Mouse (Mus musculus): Measurements from ENCODE around the gene Osbpl9.

Gene Osbpl9

DNA sequence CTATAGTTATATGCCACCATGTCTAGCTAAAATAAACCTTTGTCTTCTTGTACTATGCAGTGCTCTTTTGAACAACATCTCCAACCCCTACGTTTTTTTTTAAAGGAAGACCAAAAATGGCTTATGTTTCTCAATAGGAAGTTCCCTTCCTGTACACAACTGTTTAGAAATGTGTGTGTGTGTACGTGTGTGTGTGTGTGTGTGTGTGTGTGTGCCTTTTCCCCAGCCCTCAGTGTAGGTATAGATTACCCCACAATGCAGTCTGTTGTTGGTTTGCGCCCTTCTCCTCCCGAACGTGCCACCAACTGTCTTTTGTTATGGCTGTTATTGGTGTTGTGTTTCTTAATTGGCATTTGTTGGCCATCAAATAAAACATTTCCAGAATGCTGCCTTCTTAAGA, 5.5 kb upstream of the Osbpl9 start:
- in situ Hi-C loops (cut with MboI, MseI): no loop called here

DNA sequence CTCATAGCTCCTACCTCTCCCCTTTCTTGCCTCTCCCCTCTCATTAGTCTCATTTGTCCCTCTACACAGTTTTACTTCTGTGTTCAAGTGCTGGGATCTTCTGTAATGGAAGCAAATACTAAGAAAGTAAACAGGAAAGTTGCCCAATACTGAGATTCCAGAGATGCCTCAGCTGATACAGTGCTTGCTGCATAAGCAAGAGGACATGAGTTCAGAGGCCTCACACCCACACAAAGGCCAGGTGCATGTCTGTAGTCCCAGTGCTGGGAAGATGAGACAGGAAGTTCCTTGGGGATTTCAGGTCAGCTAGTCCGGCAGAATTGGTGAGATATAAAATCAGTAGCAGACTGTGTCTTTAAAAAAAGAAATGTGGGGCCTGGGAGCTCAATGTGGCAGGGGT, 2.3 kb upstream of the Osbpl9 start:
- in situ Hi-C loops (cut with MboI, MseI): no loop called here

DNA sequence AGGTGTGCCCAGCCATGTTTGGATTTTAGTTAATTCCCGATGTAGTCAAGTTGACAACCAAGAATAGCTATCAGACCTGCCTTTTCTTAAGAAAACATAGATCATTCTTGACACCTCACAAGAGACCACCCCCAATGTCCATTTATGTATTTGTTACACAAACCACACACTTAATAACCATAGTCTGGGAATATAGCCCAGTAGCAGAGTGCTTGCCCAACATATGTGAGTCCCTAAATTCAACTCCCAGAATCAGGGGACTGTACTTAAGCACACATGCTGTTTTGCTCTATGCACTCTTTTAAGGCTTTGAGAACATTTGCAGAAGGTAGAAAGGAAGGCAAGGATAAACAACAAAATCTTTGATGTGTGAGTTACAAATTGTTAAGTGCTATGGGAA, 1.9 kb upstream of the Osbpl9 start:
- in situ Hi-C loops (cut with MboI, MseI): no loop called here

DNA sequence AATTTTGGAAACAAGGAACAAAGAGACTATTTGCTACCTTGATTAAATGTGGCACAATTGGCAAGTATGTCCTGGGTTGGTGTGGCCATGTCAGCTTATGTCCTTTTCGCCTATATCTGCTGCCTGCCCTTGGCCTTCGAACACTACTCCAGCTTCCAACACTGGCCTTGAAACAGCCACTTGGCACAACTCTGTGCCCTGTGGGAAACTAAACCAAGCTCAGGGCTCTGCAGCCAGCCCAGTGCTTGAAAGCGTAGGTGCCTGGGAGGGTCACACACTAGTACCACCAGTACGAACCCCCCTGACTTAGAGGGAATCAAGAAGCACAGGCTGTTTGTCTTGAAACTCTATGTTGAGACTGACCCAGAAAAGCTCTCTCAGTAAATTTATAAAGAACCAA, 3.0 kb downstream of the Osbpl9 start:
- in situ Hi-C loops (cut with MboI, MseI): no loop called here

GRCm38 (mm10) chr4:109195900-109196629, 6.0 kb downstream of the Osbpl9 start:
- in situ Hi-C loops (cut with MboI, MseI): no loop called here

GRCm38 (mm10) chr4:109193886-109194285, 8.2 kb downstream of the Osbpl9 start:
- in situ Hi-C loops (cut with MboI, MseI): no loop called here

GRCm38 (mm10) chr4:109191598-109191997, 10.5 kb downstream of the Osbpl9 start:
- in situ Hi-C loops (cut with MboI, MseI): no loop called here

DNA sequence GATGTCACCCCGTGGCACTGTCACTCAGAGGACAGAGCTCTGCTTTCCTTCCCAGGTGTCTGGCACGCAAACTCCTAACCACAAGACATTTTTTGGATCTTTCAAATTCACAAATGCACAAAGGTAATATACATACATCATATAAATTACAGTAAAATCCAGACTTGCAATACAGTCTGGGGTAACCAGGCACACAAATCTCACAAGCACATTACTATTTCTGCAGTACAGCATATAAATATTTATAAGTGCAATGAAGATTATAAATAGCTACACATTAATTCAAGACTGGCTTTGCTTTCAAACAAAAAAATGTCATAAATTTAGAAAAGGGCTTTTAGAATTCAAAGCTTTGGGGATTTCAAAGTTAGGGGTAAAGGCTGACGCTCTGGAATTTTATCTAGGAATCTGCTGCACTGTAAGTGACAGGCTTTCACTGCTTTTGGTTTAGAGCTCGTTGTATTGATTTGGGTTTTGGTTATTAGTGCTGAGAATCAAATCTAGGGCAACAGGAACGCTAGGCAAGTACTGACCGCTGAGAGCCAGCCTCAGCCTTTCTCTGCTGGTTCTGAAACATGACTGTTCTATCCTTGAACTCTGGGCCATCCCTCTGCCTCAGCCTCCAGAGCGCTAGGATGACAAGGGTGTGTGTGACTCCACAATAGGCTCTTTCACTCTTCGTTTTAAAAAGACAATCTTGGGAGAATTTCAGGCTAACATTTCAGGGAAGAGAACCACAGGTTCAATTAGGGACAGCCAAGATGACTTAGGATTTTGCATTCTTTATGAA, 16.3 kb downstream of the Osbpl9 start:
- in situ Hi-C loops (cut with MboI, MseI): no loop called here

DNA sequence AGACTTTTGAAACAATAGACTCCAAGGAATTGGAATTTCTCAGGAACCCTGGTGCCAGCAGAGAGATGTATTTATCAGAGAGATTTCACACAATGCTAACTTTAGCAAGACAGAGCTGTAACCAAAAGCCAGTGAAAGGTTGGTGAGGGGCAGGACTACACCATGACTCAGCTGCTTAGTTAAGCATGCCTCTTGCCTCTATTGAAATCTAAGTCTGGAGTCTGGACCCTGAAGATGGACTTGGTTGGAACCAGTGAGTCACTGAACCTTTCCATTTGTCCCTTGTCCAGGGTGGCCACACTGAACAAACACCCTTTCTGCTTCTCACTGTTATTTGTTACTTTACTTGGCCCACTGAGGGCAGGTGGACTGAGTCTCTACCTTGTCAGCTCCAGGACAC, 26.4 kb downstream of the Osbpl9 start:
- in situ Hi-C loops (cut with MboI, MseI): no loop called here

GRCm38 (mm10) chr4:109173775-109174440, 28.2 kb downstream of the Osbpl9 start:
- in situ Hi-C loops (cut with MboI, MseI): loop anchor here (25.0 kb wide), 1 partner anchor 487 kb away; no protein-coding TSS in a partner anchor

- in situ Hi-C loops (cut with MboI, MseI): loop anchor here (25.0 kb wide), 1 partner anchor 486 kb away; no protein-coding TSS in a partner anchor
These were observed 28.7 kb downstream of the Osbpl9 start for GRCm38 (mm10) chr4:109173369-109173768.

- in situ Hi-C loops (cut with MboI, MseI): loop anchor here (5.0 to 25.0 kb wide), 4 partner anchors 101 to 478 kb away; no protein-coding TSS in a partner anchor
These were observed 36.4 kb downstream of the Osbpl9 start for GRCm38 (mm10) chr4:109165521-109166173.

DNA sequence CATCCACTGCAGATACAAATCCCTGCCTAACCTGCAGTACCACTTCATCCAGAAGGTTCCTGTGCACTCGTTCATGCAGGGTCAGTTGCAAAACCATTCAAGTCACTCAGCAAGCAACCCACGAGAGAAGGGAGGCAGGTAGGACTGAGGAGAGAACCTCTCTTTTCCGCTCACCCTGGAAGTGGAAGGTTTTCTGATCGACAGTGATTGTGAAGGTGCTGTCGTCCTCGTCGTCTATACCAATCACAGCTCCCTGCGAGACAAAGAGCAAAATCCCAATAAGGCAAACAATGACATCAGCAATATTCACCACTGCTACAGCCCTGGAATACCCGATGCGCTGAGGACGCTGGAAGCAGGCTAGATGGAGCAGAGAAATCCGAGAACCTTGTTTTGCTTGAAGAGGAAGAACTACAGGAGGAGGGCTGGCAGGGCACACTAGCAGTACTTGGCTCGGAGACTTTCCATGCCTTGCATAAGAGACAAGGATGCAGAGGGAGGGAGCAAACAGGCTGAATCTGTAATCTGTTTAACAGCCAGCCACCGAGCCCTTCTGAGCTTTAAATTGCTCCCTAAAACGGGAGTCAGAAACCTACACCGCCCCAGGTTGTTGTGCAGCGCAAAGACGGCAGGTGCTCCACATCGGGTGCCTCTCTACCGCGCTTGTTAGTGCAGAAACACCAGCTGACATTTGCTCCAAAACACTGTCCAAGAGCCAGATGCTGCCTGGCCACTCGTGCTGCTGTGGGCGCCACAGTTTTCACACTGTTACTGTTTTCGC, 45.4 kb downstream of the Osbpl9 start:
- in situ Hi-C loops (cut with MboI, MseI): loop anchor here (25.0 kb wide), 1 partner anchor 469 kb away; no protein-coding TSS in a partner anchor

GRCm38 (mm10) chr4:109156073-109156472, 46.0 kb downstream of the Osbpl9 start:
- in situ Hi-C loops (cut with MboI, MseI): loop anchor here (25.0 kb wide), 1 partner anchor 469 kb away; no protein-coding TSS in a partner anchor

DNA sequence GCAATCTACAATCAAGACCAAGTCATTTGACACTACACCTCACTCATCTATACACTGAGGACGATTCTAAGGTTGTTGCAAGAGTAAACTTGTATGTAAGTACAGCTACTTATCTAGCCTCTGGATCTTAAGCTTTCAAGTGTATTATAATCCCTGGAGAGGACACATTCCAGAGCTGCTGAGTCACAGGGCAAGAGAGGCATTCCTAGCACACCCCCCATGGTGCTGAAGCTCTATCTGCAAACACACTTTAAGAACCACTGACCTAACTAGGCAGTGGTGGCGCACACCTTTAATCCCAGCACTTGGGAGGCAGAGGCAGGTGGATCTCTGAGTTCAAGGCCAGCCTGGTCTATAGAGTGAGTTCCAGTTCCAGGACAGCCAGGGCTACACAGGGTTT, 51.9 kb downstream of the Osbpl9 start:
- in situ Hi-C loops (cut with MboI, MseI): loop anchor here (5.0 to 25.0 kb wide), 2 partner anchors 68 to 463 kb away; no protein-coding TSS in a partner anchor

- in situ Hi-C loops (cut with MboI, MseI): no loop called here
These were observed 52.7 kb downstream of the Osbpl9 start for GRCm38 (mm10) chr4:109149411-109149810.

DNA sequence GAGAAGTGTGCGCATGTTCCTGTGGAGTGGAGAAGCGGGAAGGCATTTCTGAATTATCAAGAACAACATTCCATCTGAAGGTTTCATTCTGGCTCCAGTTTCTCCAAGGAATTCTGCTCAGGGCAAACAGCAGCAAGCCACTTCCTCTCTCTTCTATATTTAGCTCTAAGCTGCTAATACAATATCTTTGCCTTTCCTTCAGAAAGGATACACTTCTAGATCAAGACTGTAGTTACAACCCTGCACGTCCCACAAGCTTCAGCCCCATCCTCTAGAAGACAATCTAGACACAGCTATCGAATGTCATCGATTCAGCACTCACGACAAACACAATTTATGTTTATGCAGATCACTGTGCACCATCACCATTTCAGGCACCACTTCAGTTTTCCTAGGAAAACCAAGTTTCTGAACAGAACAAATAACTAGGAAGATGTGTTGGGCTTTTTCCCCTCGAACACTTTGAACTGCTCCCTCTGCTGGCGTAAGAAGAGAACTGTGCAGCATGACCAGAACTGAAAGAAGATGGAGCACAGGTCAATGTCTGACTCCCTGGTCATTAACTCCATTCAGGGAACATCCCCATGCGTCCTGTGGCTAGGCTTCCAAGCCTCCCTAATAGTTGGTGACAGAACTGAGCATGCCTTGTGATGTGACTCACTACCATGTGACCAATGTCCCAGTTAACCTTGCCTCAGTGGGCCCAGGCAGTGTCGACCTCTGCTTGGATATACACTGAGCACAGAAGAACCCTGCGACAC, 54.6 kb downstream of the Osbpl9 start:
- in situ Hi-C loops (cut with MboI, MseI): no loop called here

DNA sequence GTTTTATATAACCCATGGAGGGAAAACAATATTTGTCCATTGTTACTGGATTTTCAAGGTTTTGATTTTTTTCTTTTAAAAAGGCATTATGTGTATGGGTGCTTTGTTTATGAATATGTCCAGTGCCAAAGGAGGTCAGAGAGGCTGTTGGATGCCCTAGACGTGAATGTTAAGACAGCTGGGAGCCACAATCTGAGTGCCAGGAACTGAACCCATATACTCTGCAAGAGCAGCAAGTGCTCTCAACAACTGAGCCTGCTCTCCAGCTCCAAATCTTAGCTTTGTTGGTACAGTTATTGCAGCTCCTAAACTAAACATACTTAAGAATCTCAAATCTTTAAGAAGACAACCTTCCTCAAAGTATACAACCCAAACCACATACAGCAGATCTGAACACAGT, 59.0 kb downstream of the Osbpl9 start:
- in situ Hi-C loops (cut with MboI, MseI): no loop called here

- in situ Hi-C loops (cut with MboI, MseI): no loop called here
These were observed 63.5 kb downstream of the Osbpl9 start for GRCm38 (mm10) chr4:109138551-109138950.

All from T-helper 1 cell (primary cell).